Mouse (Mus musculus): ENCODE measurements around the gene Tvp23b. TPM values are rescaled to one million over a fixed set of nuclear protein-coding genes. Genes with fewer than 3 reads are reported as not detected.

The Tvp23b gene
- polyA plus RNA-seq, 1 experiment from 2014 or later = 68.5 TPM

GRCm38 (mm10) chr11:62919946-62920742 lies 40.9 kb downstream of the Tvp23b start:
- ATAC-seq = no peak
- no peak overlapping the region for H3K4me2 ChIP-seq (replicated peaks; ENCODE audit: low read depth, low read length)
- no peak for TF ChIP-seq CTCF (IDR thresholded peaks at IDR 0.05)
- TF ChIP-seq EP300 (IDR thresholded peaks at IDR 0.05) = no peak
- no peak overlapping the region for H3K9ac ChIP-seq (replicated peaks; ENCODE audit: low read depth)
- no peak overlapping the region for H3K4me3 ChIP-seq (ENCODE audit: low read depth, low read length)
- WGBS = 51% methylated on average over 6 of the region's 6 CpGs
- H3K27ac ChIP-seq (ENCODE audit: low read length) = no peak overlapping the region
- no peaks in the 10 kb centered on the region for H3K4me1 ChIP-seq (ENCODE audit: insufficient read depth, low read depth, low read length)
- H3K27me3 ChIP-seq (replicated peaks; ENCODE audit: insufficient read depth, low read length) = no peaks in the 10 kb centered on the region
- H3K9me3 ChIP-seq (ENCODE audit: low read length) = no peaks in the 10 kb centered on the region
- no peak for DNase-seq (ENCODE audit: low spot score)
- H3K36me3 ChIP-seq (ENCODE audit: insufficient read depth, low read length) = no peaks in the 10 kb centered on the region

DNA sequence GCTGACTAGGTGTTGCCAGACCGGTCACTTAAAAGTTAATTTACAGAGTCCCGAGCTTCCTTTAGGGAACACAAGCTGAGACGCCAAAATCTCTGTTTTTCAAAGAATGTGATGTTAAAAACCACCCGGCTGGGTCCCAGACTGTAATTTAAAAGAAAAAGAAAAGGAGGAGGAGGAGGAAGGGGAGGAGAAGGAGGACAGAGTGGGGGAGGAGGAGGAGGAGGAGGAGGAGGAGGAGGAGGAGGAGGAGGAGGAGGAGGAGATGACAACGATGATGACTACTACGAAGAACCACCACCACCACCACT lies 41.4 kb downstream of the Tvp23b start:
- TF ChIP-seq CTCF (IDR thresholded peaks at IDR 0.05) = no peak
- no peak for TF ChIP-seq EP300 (IDR thresholded peaks at IDR 0.05)
- DNase-seq (ENCODE audit: low spot score) (peak; percentile 23), ATAC-seq (no peak)
- no peaks in the 10 kb centered on the region for H3K9me3 ChIP-seq (ENCODE audit: low read length)
- no peaks in the 10 kb centered on the region for H3K36me3 ChIP-seq (ENCODE audit: insufficient read depth, low read length)
- WGBS = 19% methylated on average over 6 of the region's 6 CpGs
- no peak overlapping the region for H3K4me2 ChIP-seq (replicated peaks; ENCODE audit: low read depth, low read length)
- no peak overlapping the region for H3K9ac ChIP-seq (replicated peaks; ENCODE audit: low read depth)
- no peak overlapping the region for H3K27ac ChIP-seq (ENCODE audit: low read length)
- H3K27me3 ChIP-seq (replicated peaks; ENCODE audit: insufficient read depth, low read length) = no peaks in the 10 kb centered on the region
- no peaks in the 10 kb centered on the region for H3K4me1 ChIP-seq (ENCODE audit: insufficient read depth, low read depth, low read length)
- H3K4me3 ChIP-seq (ENCODE audit: low read depth, low read length) = no peak overlapping the region

DNA sequence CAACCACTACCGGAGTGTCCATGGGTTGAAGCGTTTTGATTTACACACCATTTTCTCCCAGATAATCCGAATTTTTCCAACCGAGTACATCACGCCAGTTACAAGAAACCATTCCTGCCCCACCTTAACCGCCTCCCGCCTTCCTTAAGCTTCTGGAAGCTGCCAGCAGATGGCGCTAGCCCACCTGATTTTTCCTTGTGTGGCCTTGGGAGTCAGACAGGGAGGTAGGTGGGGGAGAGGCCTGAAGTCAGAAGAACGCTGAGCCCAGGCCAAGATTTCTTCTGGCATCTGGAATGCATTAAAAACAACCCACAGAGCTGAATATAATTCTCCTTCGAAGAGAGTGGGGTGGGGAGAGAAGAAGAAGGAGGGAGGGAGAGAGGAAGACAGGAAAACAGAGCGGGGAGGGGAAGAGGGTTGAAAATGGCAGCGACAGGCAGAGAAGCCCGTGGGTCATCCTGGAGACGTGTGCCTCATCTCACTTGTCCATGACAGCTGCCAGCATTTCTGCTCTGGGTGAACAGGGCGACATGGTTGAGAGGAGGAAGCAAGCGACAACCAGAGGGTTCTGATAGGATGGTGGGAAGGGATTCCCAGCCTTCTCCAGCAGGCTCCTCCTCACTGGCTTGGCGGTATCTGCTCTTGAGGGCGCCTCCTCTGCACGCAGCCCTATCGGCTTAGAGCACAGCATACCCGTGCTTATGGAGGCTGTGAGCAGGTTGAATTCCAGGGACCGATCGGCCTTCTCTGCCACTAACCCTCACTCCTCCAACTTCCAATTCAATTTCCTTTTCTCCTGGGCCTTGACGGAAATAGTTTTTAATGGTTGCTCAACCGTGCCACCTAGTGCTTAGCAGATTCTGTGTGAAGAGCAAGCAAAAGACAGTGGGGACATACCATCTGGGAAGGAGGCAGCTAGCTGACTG lies 42.1 kb downstream of the Tvp23b start:
- 18% methylated on average over 24 of the region's 25 CpGs for WGBS
- H3K27ac ChIP-seq (ENCODE audit: low read length) = peak overlapping the region; percentile 86
- ATAC-seq (peak; percentile 90), DNase-seq (ENCODE audit: low spot score) (peak; percentile 97)
- H3K27me3 ChIP-seq (replicated peaks; ENCODE audit: insufficient read depth, low read length) = no peaks in the 10 kb centered on the region
- no peaks in the 10 kb centered on the region for H3K36me3 ChIP-seq (ENCODE audit: insufficient read depth, low read length)
- peak overlapping the region; percentile 35 for H3K4me2 ChIP-seq (replicated peaks; ENCODE audit: low read depth, low read length)
- no peaks in the 10 kb centered on the region for H3K9me3 ChIP-seq (ENCODE audit: low read length)
- no peaks in the 10 kb centered on the region for H3K4me1 ChIP-seq (ENCODE audit: insufficient read depth, low read depth, low read length)
- no peak overlapping the region for H3K9ac ChIP-seq (replicated peaks; ENCODE audit: low read depth)
- TF ChIP-seq EP300 (IDR thresholded peaks at IDR 0.05) = peak; percentile 73; the same call in 1 of the 2 replicates
- TF ChIP-seq CTCF (IDR thresholded peaks at IDR 0.05) = peak; percentile 98
- no peak overlapping the region for H3K4me3 ChIP-seq (ENCODE audit: low read depth, low read length)

DNA sequence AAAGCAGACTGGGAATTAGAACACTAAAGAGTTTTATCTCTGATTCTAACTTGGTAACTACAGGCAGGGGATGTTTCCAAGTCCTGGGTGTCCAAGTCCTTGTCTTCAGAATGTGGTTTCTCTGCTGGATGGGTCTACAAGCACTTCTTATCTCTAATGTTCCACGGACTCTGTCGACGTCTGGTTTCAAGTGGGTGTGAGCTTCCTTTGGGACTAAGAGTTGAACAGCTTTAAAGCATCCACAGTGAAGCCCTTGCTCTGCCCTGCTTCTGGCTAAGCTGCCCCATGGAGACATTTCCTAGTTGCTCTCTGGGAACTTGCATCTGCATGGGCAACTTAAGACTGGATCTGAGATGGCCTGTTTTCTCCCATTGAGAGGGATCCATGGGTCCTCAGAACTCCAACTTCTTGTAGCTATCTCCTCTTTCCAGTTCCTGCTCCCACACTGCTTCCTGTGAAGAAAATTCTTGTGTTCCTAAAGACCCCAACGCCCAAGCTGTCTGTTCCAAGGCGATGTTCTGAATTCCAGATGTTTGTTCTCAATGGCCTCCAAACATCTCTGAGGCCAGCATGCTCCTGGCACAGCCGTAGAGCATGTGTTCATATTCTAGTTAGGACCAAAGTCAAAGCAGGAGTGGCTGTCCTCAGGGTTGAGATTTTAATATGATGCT lies 45.0 kb downstream of the Tvp23b start:
- Histone ChIP-seq H3K4me3 (ENCODE audit: low read depth, low read length) (no peak overlapping the region), H3K27me3 (replicated peaks; ENCODE audit: insufficient read depth, low read length) (no peaks in the 10 kb centered on the region), H3K36me3 (ENCODE audit: insufficient read depth, low read length) (no peaks in the 10 kb centered on the region), H3K27ac (ENCODE audit: low read length) (no peak overlapping the region), H3K4me2 (replicated peaks; ENCODE audit: low read depth, low read length) (no peak overlapping the region), H3K4me1 (ENCODE audit: insufficient read depth, low read depth, low read length) (no peaks in the 10 kb centered on the region; the same call in 1 of the 2 replicates), H3K9ac (replicated peaks; ENCODE audit: low read depth) (no peak overlapping the region), H3K9me3 (ENCODE audit: low read length) (no peaks in the 10 kb centered on the region)
- WGBS = 43% methylated on average over 6 of the region's 6 CpGs
- DNase-seq (ENCODE audit: low spot score) = peak; percentile 31
- TF ChIP-seq CTCF (IDR thresholded peaks at IDR 0.05) (no peak), EP300 (IDR thresholded peaks at IDR 0.05) (no peak)
- no peak for ATAC-seq

DNA sequence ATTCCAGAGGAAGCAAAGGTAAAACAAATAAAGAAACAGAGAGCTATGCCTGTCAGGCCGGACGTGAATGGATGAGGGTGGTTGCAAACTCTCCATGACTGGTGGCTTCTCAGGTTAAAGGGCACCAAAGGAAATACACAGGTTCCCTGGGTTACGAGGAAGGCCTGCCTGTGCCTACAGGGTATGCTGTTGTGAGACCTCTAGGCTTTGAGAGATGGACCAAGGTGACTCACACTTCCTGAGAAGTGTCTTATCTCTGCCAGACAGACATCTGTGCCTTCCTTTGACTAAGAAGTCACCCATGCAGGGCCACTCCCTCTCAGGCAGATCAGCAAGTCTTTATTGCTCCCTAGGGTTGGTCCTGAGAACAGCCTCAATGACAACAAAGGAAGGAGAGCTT lies 50.5 kb downstream of the Tvp23b start:
- no peaks in the 10 kb centered on the region for H3K9me3 ChIP-seq (ENCODE audit: low read length)
- no peak overlapping the region for H3K4me2 ChIP-seq (replicated peaks; ENCODE audit: low read depth, low read length)
- H3K36me3 ChIP-seq (ENCODE audit: insufficient read depth, low read length) = no peaks in the 10 kb centered on the region
- no peaks in the 10 kb centered on the region; the same call in 1 of the 2 replicates for H3K4me1 ChIP-seq (ENCODE audit: insufficient read depth, low read depth, low read length)
- ATAC-seq = peak; percentile 93
- 27% methylated on average over 3 of the region's 3 CpGs for WGBS
- DNase-seq (ENCODE audit: low spot score) = peak; percentile 64
- H3K4me3 ChIP-seq (ENCODE audit: low read depth, low read length) = no peak overlapping the region
- H3K27me3 ChIP-seq (replicated peaks; ENCODE audit: insufficient read depth, low read length) = no peaks in the 10 kb centered on the region
- H3K27ac ChIP-seq (ENCODE audit: low read length) = no peak overlapping the region
- peak; percentile 93 for TF ChIP-seq EP300 (IDR thresholded peaks at IDR 0.05)
- TF ChIP-seq CTCF (IDR thresholded peaks at IDR 0.05) = 0 out of 2 replicates have a peak, but pooled peaks have one; percentile 32
- H3K9ac ChIP-seq (replicated peaks; ENCODE audit: low read depth) = no peak overlapping the region

GRCm38 (mm10) chr11:62930574-62930973 lies 51.3 kb downstream of the Tvp23b start:
- Histone ChIP-seq H3K27ac (ENCODE audit: low read length) (0 out of 2 replicates have a peak overlapping the region, but pooled peaks have one; percentile 20), H3K9me3 (ENCODE audit: low read length) (no peaks in the 10 kb centered on the region), H3K4me2 (replicated peaks; ENCODE audit: low read depth, low read length) (no peak overlapping the region), H3K27me3 (replicated peaks; ENCODE audit: insufficient read depth, low read length) (no peaks in the 10 kb centered on the region), H3K36me3 (ENCODE audit: insufficient read depth, low read length) (no peaks in the 10 kb centered on the region), H3K4me1 (ENCODE audit: insufficient read depth, low read depth, low read length) (no peaks in the 10 kb centered on the region; the same call in 1 of the 2 replicates), H3K9ac (replicated peaks; ENCODE audit: low read depth) (no peak overlapping the region), H3K4me3 (ENCODE audit: low read depth, low read length) (no peak overlapping the region)
- WGBS = 59% methylated on average over 4 of the region's 4 CpGs
- ATAC-seq = peak; percentile 37
- TF ChIP-seq CTCF (IDR thresholded peaks at IDR 0.05) (no peak), EP300 (IDR thresholded peaks at IDR 0.05) (peak; percentile 35; the same call in 1 of the 2 replicates)
- DNase-seq (ENCODE audit: low spot score) = peak; percentile 42

Measured in lung, postnatal 0 days (tissue).